Mouse (Mus musculus) embryonic fibroblast, embryonic 13.5 days (primary cell): Measurements from ENCODE around the gene Lrrc9.

Source experiments
- CTCF ChIP-seq: IDR thresholded peaks from 2 replicates; pipeline ENCODE4 v1.5.1; 2011; ENCODE audit warnings: mild to moderate bottlenecking, control low read depth, low read length, moderate library complexity, borderline replicate concordance; ENCODE audit not compliant: insufficient read depth
- POLR2A ChIP-seq: IDR thresholded peaks from 2 replicates; pipeline ENCODE4 v1.6.1; 2011; ENCODE audit warnings: low read depth, mild to moderate bottlenecking, control low read depth, low read length, moderate library complexity

GRCm38 (mm10) chr12:72519855-72520254, 78.2 kb downstream of the Lrrc9 start:
- TF ChIP-seq CTCF (no peak), POLR2A (no peak)
